24 mouse cellular contexts compared by ENCODE assay signal in genomic region chr1:177663163-177663562, GRCm38 (mm10).
DNase-seq lines count a peak whose midpoint lies in the region; ATAC-seq lines count a peak whose summit lies in the region.
"Had no signal": no experiment of that assay in that cellular context is flagged by ENCODE, and none has a peak within 500 bp of the region (broad histone marks: within the 10 kb centered on the region; RNA-seq: fewer than 3 reads in every experiment).

No protein-coding gene starts in this region.

- H3K27me3 ChIP-seq in midbrain, embryonic 15.5 days (replicated peaks), result no peaks in the 10 kb centered on the region
- H3K27me3 ChIP-seq in liver, embryonic 11.5 days (replicated peaks; ENCODE audit: control insufficient read depth, insufficient read depth, low read length), result no peaks in the 10 kb centered on the region
- H3K27me3 ChIP-seq: embryonic facial prominence, embryonic 15.5 days; heart, embryonic 13.5 days; hindbrain, embryonic 13.5 days; neural tube, embryonic 15.5 days had no signal

- H3K36me3 ChIP-seq in midbrain, embryonic 15.5 days (replicated peaks), result no peaks in the 10 kb centered on the region
- no peaks in the 10 kb centered on the region for H3K36me3 ChIP-seq in liver, embryonic 11.5 days (ENCODE audit: control insufficient read depth, insufficient read depth, low read length)
- H3K36me3 ChIP-seq: embryonic facial prominence, embryonic 15.5 days; heart, embryonic 13.5 days; hindbrain, embryonic 13.5 days; limb, embryonic 10.5 days; midbrain, embryonic 10.5 days; neural tube, embryonic 15.5 days had no signal

- H3K9ac ChIP-seq in midbrain, embryonic 15.5 days, result no peak overlapping the region
- no peak overlapping the region for H3K9ac ChIP-seq in liver, embryonic 11.5 days (ENCODE audit: low read depth, low read length)
- H3K9ac ChIP-seq: embryonic facial prominence, embryonic 15.5 days; heart, embryonic 13.5 days; hindbrain, embryonic 13.5 days; neural tube, embryonic 15.5 days had no signal

- no peak overlapping the region for H3K27ac ChIP-seq in midbrain, embryonic 15.5 days
- H3K27ac ChIP-seq in liver, embryonic 11.5 days (ENCODE audit: low read depth, low read length), result no peak overlapping the region
- H3K27ac ChIP-seq: embryonic facial prominence, embryonic 15.5 days; heart, adult 2 months; heart, embryonic 13.5 days; hindbrain, embryonic 13.5 days; limb, embryonic 10.5 days; midbrain, embryonic 10.5 days; neural tube, embryonic 15.5 days had no signal

- no peak for ATAC-seq in midbrain, embryonic 15.5 days (replicated peaks)
- no peak for ATAC-seq in liver, embryonic 11.5 days (replicated peaks; ENCODE audit: low FRiP score)
- ATAC-seq: activated CD4-positive, CD25-positive, alpha-beta regulatory T cell, adult 4 months; forebrain, embryonic 14.5 days; inflammation-experienced regulatory T-cells, adult 6 months had no signal

- H3K4me2 ChIP-seq in midbrain, embryonic 15.5 days, result no peak overlapping the region
- no peak overlapping the region for H3K4me2 ChIP-seq in liver, embryonic 11.5 days
- H3K4me2 ChIP-seq: embryonic facial prominence, embryonic 15.5 days; heart, embryonic 13.5 days; hindbrain, embryonic 13.5 days; neural tube, embryonic 15.5 days had no signal

- WGBS in midbrain, embryonic 15.5 days, result 82% methylated on average over 7 of the region's 7 CpGs
- WGBS in liver, embryonic 11.5 days, result 78% methylated on average over 7 of the region's 7 CpGs

- DNase-seq in adrenal gland, adult (ENCODE audit: inconsistent age in 2 of 2, low spot score in 1 of 2), result peak; percentile 54 to 88
- DNase-seq in adrenal gland, postnatal 4 days (ENCODE audit: low spot score in 2 of 2), result no peak
- DNase-seq in adrenal gland, postnatal 25 days, result peak; percentile 48
- DNase-seq in kidney, adult 9 months, result peak; percentile 89
- DNase-seq in kidney, postnatal 14 days, result peak; percentile 39
- DNase-seq in adipocyte (ENCODE audit: low spot score), result no peak
- DNase-seq in liver, embryonic 11.5 days (ENCODE audit: low spot score), result no peak
- DNase-seq: cerebellum, adult 9-10 months; gastrocnemius, postnatal 10 days; heart, postnatal 14 days; liver; lung, adult 18-20 months; lung, postnatal 10 days had no signal

- H3K4me3 ChIP-seq in midbrain, embryonic 15.5 days, result no peak overlapping the region
- no peak overlapping the region for H3K4me3 ChIP-seq in liver, embryonic 11.5 days (ENCODE audit: low read depth, low read length)
- H3K4me3 ChIP-seq: embryonic facial prominence, embryonic 15.5 days; heart, adult 2 months; heart, embryonic 13.5 days; hindbrain, embryonic 13.5 days; limb, embryonic 10.5 days; midbrain, embryonic 10.5 days; neural tube, embryonic 15.5 days had no signal

- no peaks in the 10 kb centered on the region for H3K4me1 ChIP-seq in midbrain, embryonic 15.5 days
- H3K4me1 ChIP-seq in liver, embryonic 11.5 days (replicated peaks; ENCODE audit: control insufficient read depth, insufficient read depth, low read length), result no peaks in the 10 kb centered on the region
- H3K4me1 ChIP-seq: embryonic facial prominence, embryonic 15.5 days; heart, embryonic 13.5 days; hindbrain, embryonic 13.5 days; limb, embryonic 10.5 days; midbrain, embryonic 10.5 days; neural tube, embryonic 15.5 days had no signal

- H3K9me3 ChIP-seq in midbrain, embryonic 15.5 days, result no peaks in the 10 kb centered on the region
- H3K9me3 ChIP-seq in liver, embryonic 11.5 days (ENCODE audit: control insufficient read depth, low read length), result no peaks in the 10 kb centered on the region
- H3K9me3 ChIP-seq: embryonic facial prominence, embryonic 15.5 days; heart, embryonic 13.5 days; hindbrain, embryonic 13.5 days; limb, embryonic 10.5 days; midbrain, embryonic 10.5 days; neural tube, embryonic 15.5 days had no signal

Comparison
In these comparisons a context has a peak if more than half of its experiments do, and no peak if none do; other contexts are left out.
1. DNase-seq: peak in adrenal gland, adult (2 of 2), adrenal gland, postnatal 25 days (single experiment), kidney, adult 9 months (single experiment) and kidney, postnatal 14 days (single experiment); none in adrenal gland, postnatal 4 days (0 of 2), adipocyte (single experiment) and liver, embryonic 11.5 days (single experiment).